Mouse (Mus musculus): ENCODE data around the gene Them7.

- TF ChIP-seq UBTF (IDR thresholded peaks at IDR 0.05; ENCODE audit: borderline replicate concordance, insufficient read depth, low read depth, low read length) (no peak), POLR2A (IDR thresholded peaks at IDR 0.05; ENCODE audit: control insufficient read depth in 1 of 2, insufficient read depth in 1 of 2, low read depth in 1 of 2, low read length in 2 of 2, poor library complexity in 1 of 2) (no peak), POLR2AphosphoS5 (IDR thresholded peaks at IDR 0.05; ENCODE audit: borderline replicate concordance, low read depth, low read length) (no peak), RAD21 (IDR thresholded peaks at IDR 0.05; ENCODE audit: low read depth, low read length) (no peak), EP300 (IDR thresholded peaks at IDR 0.05; ENCODE audit: low read depth in 1 of 2, low read length in 2 of 2) (no peak), CTCF (IDR thresholded peaks at IDR 0.05 in 2 of 3, conservative IDR thresholded peaks at IDR 0.05 in 1 of 3; ENCODE audit: control insufficient read depth in 1 of 3, insufficient read depth in 1 of 3, low read depth in 2 of 3, low read length in 3 of 3, poor library complexity in 1 of 3, severe bottlenecking in 1 of 3) (no peak), NELFE (IDR thresholded peaks at IDR 0.05; ENCODE audit: low read depth, low read length) (no peak)
Observed at GRCm38 (mm10) chr2:105234278-105234677, 10.2 kb downstream of the Them7 start.
